Mouse (Mus musculus): ENCODE data around the gene Shc2. TPM values are rescaled to one million over a fixed set of nuclear protein-coding genes. Genes with fewer than 3 reads are reported as not detected.

The Shc2 gene
- total RNA-seq, 2 experiments from 2014 or later: 43.7 to 52.3 TPM

Other genes with a start within 250 kb of the Shc2 start
- gene Vmn2r83, start 169.2 kb downstream of the Shc2 start, total RNA-seq (2021): not detected
- gene Plpp2, start 104.1 kb downstream of the Shc2 start, total RNA-seq (2021): 1 to 10 TPM; 3.1 to 3.7 TPM
- 10 to 100 TPM; 41.9 to 55.9 TPM for gene Mier2, start 82.7 kb downstream of the Shc2 start, total RNA-seq (2021)
- gene Theg, start 50.6 kb downstream of the Shc2 start, total RNA-seq (2021): 1 to 10 TPM; 1.1 to 1.3 TPM
- 10 to 100 TPM; 15.7 to 16.3 TPM for gene C2cd4c, start 23.9 kb downstream of the Shc2 start, total RNA-seq (2021)
- under 1 TPM; 0.25 to 0.63 TPM for gene Odf3l2, start 7.8 kb upstream of the Shc2 start, total RNA-seq (2021)
- not detected for gene Madcam1, start 26.6 kb upstream of the Shc2 start, total RNA-seq (2021)
- gene Tpgs1, start 31.5 kb upstream of the Shc2 start, total RNA-seq (2021): 10 to 100 TPM; 71.4 to 91.6 TPM
- gene Cdc34, start 44.3 kb upstream of the Shc2 start, total RNA-seq (2021): 10 to 100 TPM; 76.2 to 90.0 TPM
- 1 to 10 TPM; 1.8 to 2.0 TPM for gene Gzmm, start 51.1 kb upstream of the Shc2 start, total RNA-seq (2021)
- gene Bsg, start 66.6 kb upstream of the Shc2 start, total RNA-seq (2021): 100 to 1,000 TPM; 593 to 646 TPM
- gene Hcn2, start 78.7 kb upstream of the Shc2 start, total RNA-seq (2021): 100 to 1,000 TPM; 128 to 152 TPM
- gene Polrmt, start 108.7 kb upstream of the Shc2 start, total RNA-seq (2021): 10 to 100 TPM; 44.9 to 49.7 TPM
- 1 to 10 TPM; 4.0 to 4.7 TPM for gene Fgf22, start 117.2 kb upstream of the Shc2 start, total RNA-seq (2021)
- gene Rnf126, start 129.0 kb upstream of the Shc2 start, total RNA-seq (2021): 100 to 1,000 TPM in 1 of 2 experiments, 10 to 100 TPM in 1; 92.7 to 104 TPM
- 1 to 10 TPM; 2.8 to 3.6 TPM for gene Fstl3, start 139.4 kb upstream of the Shc2 start, total RNA-seq (2021)
- under 1 TPM; 0.74 to 0.79 TPM for gene Prss57, start 153.0 kb upstream of the Shc2 start, total RNA-seq (2021)
- gene Palm, start 155.7 kb upstream of the Shc2 start, total RNA-seq (2021): 100 to 1,000 TPM; 321 to 357 TPM
- 1 to 10 TPM in 1 of 2 experiments, not detected in 1; 1.7 TPM for gene Misp, start 183.1 kb upstream of the Shc2 start, total RNA-seq (2021)
- gene Ptbp1, start 216.5 kb upstream of the Shc2 start, total RNA-seq (2021): 10 to 100 TPM; 40.2 to 51.9 TPM
- gene Prtn3, start 236.6 kb upstream of the Shc2 start, total RNA-seq (2021): 1 to 10 TPM; 2.2 to 2.4 TPM
- 10 to 100 TPM; 50.4 to 57.1 TPM for gene Plppr3, start 236.7 kb upstream of the Shc2 start, total RNA-seq (2021)
- not detected for gene Elane, start 248.3 kb upstream of the Shc2 start, total RNA-seq (2021)

Measured in left cerebral cortex, postnatal 36 days (tissue).